Mouse (Mus musculus) spleen, adult 2 months (tissue): ENCODE measurements around the gene Spi1. TPM values are rescaled to one million over a fixed set of nuclear protein-coding genes. Genes with fewer than 3 reads are reported as not detected.
A peak's percentile ranks its signal among the peaks of the same experiment; 100 is the strongest.

Experiments
- DNase-seq, 2 experiments: peaks; one replicate each; pipeline versions ENCODE4 v3.0.0 to v3.0.0-alpha.2; 2012 to 2021; ENCODE audit warnings: low spot score in 2 of 2, low read depth in 1 of 2
- H3K27ac ChIP-seq: fragments of 200-500 bp; 2 replicates; pipeline ENCODE4 v1.5.1; 2012; ENCODE audit warnings: low read length, inconsistent platforms; ENCODE audit not compliant: insufficient read depth
- H3K27me3 ChIP-seq: fragments of 200-500 bp; 2 replicates; pipeline ENCODE4 v1.6.1; 2012; ENCODE audit warnings: mild to moderate bottlenecking, moderate library complexity, low read length, inconsistent platforms; ENCODE audit not compliant: control insufficient read depth, insufficient read depth
- H3K36me3 ChIP-seq: fragments of 200-500 bp; 2 replicates; pipeline ENCODE4 v1.6.1; 2012; ENCODE audit warnings: mild to moderate bottlenecking, low read length, inconsistent platforms; ENCODE audit not compliant: control insufficient read depth, insufficient read depth
- H3K4me1 ChIP-seq: fragments of 200-500 bp; 2 replicates; pipeline ENCODE4 v1.6.1; 2011; ENCODE audit warnings: inconsistent platforms; ENCODE audit not compliant: control insufficient read depth, insufficient read depth, insufficient read length
- H3K4me3 ChIP-seq: fragments of 200-500 bp; 2 replicates; pipeline ENCODE4 v1.5.1; 2011; ENCODE audit warnings: mild to moderate bottlenecking, inconsistent platforms; ENCODE audit not compliant: insufficient read depth, insufficient read length; ENCODE audit errors: extremely low read depth
- CTCF ChIP-seq: fragments of 200-500 bp; IDR thresholded peaks from 2 replicates; pipeline ENCODE4 v1.5.1; 2011; ENCODE audit warnings: mild to moderate bottlenecking, inconsistent platforms; ENCODE audit not compliant: insufficient read depth, insufficient read length, insufficient replicate concordance; ENCODE audit errors: extremely low read depth
- POLR2A ChIP-seq: fragments of 200-500 bp; IDR thresholded peaks from 2 replicates; pipeline ENCODE4 v1.6.1; 2011; ENCODE audit warnings: low read depth, low read length, inconsistent platforms
- WGBS: fragments of 180-500 bp; shearing (Covaris S2); methylation state at CpG from one replicate; pipeline ENCODE4 v1.1.7; 2018; 5-methylcytosine and 5-hydroxymethylcytosine counted together
- polyA plus RNA-seq: library from polyadenylated mRNA; depleted of rRNA; stranded (reverse); fragments of >200 nt; gene quantifications from 2 replicates; pipeline ENCODE4 v1.2.3, GENCODE M21; 2012

The Spi1 gene
- polyA plus RNA-seq, 1 experiment = 199 TPM

- Histone ChIP-seq H3K4me3 (no peak overlapping the region), H3K27ac (no peak overlapping the region), H3K27me3 (no peaks in the 10 kb centered on the region), H3K4me1 (peaks cover 20% of the 10 kb centered on the region; the same call in 1 of the 2 replicates), H3K36me3 (no peaks in the 10 kb centered on the region)
- no peak for TF ChIP-seq CTCF
- no peak for TF ChIP-seq POLR2A
- 82% methylated on average over 6 of the region's 6 CpGs for WGBS
- no peak for DNase-seq
These were observed 8.6 kb downstream of the Spi1 start for GRCm38 (mm10) chr2:91090827-91091226.

DNA sequence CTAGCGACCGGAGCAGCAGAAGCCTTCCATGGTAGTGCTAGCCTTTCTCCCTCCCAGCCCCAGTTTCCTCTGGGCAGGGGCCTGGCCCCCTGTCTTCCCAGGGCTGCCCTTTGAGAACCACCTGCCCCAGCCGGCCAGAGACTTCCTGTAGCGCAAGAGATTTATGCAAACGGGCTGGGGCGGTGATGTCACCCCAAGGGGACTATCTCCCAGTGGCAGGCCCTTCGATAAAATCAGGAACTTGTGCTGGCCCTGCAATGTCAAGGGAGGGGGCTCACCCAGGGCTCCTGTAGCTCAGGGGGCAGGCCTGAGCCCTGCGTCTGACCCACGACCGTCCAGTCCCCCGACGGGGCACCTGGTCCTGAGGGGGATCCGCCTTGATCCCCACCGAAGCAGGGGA is 14.3 kb downstream of the Spi1 start:
- peak overlapping the region; percentile 97 for H3K27ac ChIP-seq
- H3K27me3 ChIP-seq = no peaks in the 10 kb centered on the region
- peaks cover 10% of the 10 kb centered on the region; the same call in 1 of the 2 replicates for H3K4me1 ChIP-seq
- 22% methylated on average over 14 of the region's 14 CpGs for WGBS
- peaks cover 12% of the 10 kb centered on the region for H3K36me3 ChIP-seq
- TF ChIP-seq CTCF (0 out of 2 replicates have a peak, but pooled peaks have one; percentile 1), POLR2A (peak; percentile 44)
- peak overlapping the region; percentile 71 for H3K4me3 ChIP-seq
- peak; percentile 68 to 83 for DNase-seq

GRCm38 (mm10) chr2:91097015-91097414 is 14.8 kb downstream of the Spi1 start:
- peak overlapping the region; percentile 71 for H3K4me3 ChIP-seq
- WGBS = 24% methylated on average over 10 of the region's 10 CpGs
- peak in 1 of 2 experiments; percentile 52 for DNase-seq
- peak overlapping the region; percentile 97 for H3K27ac ChIP-seq
- peaks cover 14% of the 10 kb centered on the region for H3K36me3 ChIP-seq
- no peaks in the 10 kb centered on the region for H3K27me3 ChIP-seq
- TF ChIP-seq CTCF (no peak), POLR2A (no peak)
- peaks cover 10% of the 10 kb centered on the region; the same call in 1 of the 2 replicates for H3K4me1 ChIP-seq

DNA sequence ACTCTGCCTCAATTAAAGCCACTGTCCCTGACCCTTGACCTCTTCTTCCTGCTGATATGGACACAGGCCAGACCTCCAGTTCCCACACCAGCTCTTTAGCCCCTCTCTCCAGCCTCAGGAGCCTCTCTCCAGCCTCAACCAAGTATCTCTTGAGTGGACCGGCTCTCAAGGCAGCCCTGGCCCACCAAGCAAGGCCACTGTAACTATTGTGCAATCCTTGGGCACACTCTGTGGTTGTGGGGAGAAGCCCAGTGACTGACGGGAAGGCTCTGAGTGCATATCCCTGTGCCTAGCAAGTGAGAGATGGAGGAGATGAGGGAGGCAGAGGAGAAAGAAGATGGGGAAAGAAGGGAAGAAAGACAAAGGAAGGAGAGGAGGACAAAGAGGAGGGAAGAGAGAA is 16.0 kb downstream of the Spi1 start:
- peak overlapping the region; percentile 71 for H3K4me3 ChIP-seq
- no peaks in the 10 kb centered on the region for H3K27me3 ChIP-seq
- peaks cover 10% of the 10 kb centered on the region; the same call in 1 of the 2 replicates for H3K4me1 ChIP-seq
- peak overlapping the region; percentile 97 for H3K27ac ChIP-seq
- DNase-seq = no peak
- TF ChIP-seq POLR2A (no peak), CTCF (no peak)
- peaks cover 14% of the 10 kb centered on the region for H3K36me3 ChIP-seq
- WGBS = 40% methylated on average over 2 of the region's 2 CpGs

GRCm38 (mm10) chr2:91101124-91101740 is 19.0 kb downstream of the Spi1 start:
- DNase-seq = peak; percentile 76 to 90
- TF ChIP-seq POLR2A (no peak), CTCF (peak; percentile 97)
- 12% methylated on average over 7 of the region's 7 CpGs for WGBS
- peaks cover 16% of the 10 kb centered on the region for H3K36me3 ChIP-seq
- no peak overlapping the region for H3K4me3 ChIP-seq
- H3K4me1 ChIP-seq = peaks cover 5% of the 10 kb centered on the region; the same call in 1 of the 2 replicates
- no peak overlapping the region for H3K27ac ChIP-seq
- H3K27me3 ChIP-seq = no peaks in the 10 kb centered on the region

DNA sequence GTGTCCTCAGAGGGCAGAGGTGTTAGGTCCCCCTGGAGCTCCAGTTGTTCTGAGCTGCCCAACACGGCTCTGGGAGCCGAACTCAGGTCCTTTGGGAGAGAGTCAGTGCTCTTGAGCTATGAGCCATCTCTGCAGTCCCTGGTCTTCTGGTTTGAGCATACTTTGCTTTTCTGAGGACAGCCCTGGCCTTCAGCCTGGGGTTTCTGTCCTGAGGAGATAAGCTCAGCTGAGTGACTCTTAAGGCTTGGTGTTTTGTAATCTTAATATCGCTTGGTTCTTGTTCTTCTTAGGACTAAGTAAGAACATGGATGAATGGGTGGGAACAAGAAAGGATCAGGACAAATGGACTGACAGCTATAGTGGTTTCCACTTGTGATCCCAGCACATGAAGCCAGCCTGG is 26.0 kb downstream of the Spi1 start:
- Histone ChIP-seq H3K27ac (no peak overlapping the region), H3K36me3 (peaks cover 10% of the 10 kb centered on the region), H3K27me3 (no peaks in the 10 kb centered on the region), H3K4me1 (no peaks in the 10 kb centered on the region), H3K4me3 (no peak overlapping the region)
- TF ChIP-seq POLR2A (no peak), CTCF (no peak)
- DNase-seq = no peak
- WGBS = 85% methylated on average over 3 of the region's 3 CpGs

DNA sequence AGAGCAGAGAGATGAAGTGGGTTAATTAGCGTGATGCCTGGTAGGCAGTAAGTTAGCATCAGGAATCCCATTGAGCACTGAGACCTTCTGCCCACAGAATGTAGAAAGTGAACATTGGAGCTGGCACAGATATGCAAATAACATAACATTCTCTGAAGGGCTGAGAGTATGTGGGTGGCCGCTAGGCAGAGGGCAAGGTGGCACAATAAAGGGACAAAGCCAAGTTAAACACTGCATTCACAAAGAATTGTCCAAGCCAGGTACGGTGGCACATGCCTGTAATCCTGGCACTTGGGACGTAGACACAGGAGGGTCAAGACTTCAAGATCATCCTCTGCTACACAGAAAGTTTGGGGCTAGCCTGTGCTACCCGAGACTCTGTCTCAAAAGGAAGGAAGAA is 27.1 kb downstream of the Spi1 start:
- no peak overlapping the region for H3K4me3 ChIP-seq
- H3K4me1 ChIP-seq = no peaks in the 10 kb centered on the region
- no peaks in the 10 kb centered on the region for H3K27me3 ChIP-seq
- peaks cover 15% of the 10 kb centered on the region for H3K36me3 ChIP-seq
- no peak overlapping the region for H3K27ac ChIP-seq
- WGBS = 91% methylated on average over 5 of the region's 5 CpGs
- TF ChIP-seq CTCF = no peak
- no peak for TF ChIP-seq POLR2A
- DNase-seq = no peak
